Mouse (Mus musculus) embryonic fibroblast, embryonic 13.5 days (primary cell): ENCODE measurements around the gene Ubxn11. TPM values are rescaled to one million over a fixed set of nuclear protein-coding genes. Genes with fewer than 3 reads are reported as not detected.
A peak's percentile ranks its signal among the peaks of the same experiment; 100 is the strongest.

Experiments
- H3K27ac ChIP-seq: 2 replicates; pipeline ENCODE4 v1.5.1; 2012; ENCODE audit warnings: low read length, control low read depth, inconsistent platforms; ENCODE audit not compliant: insufficient read depth
- H3K4me1 ChIP-seq: 2 replicates; pipeline ENCODE4 v1.6.1; 2011; ENCODE audit warnings: low read length; ENCODE audit not compliant: control insufficient read depth, insufficient read depth
- H3K4me3 ChIP-seq: 2 replicates; pipeline ENCODE4 v1.5.1; 2011; ENCODE audit warnings: mild to moderate bottlenecking, control low read depth, low read length; ENCODE audit not compliant: insufficient read depth
- CTCF ChIP-seq: IDR thresholded peaks from 2 replicates; pipeline ENCODE4 v1.5.1; 2011; ENCODE audit warnings: mild to moderate bottlenecking, control low read depth, low read length, moderate library complexity, borderline replicate concordance; ENCODE audit not compliant: insufficient read depth
- POLR2A ChIP-seq: IDR thresholded peaks from 2 replicates; pipeline ENCODE4 v1.6.1; 2011; ENCODE audit warnings: low read depth, mild to moderate bottlenecking, control low read depth, low read length, moderate library complexity
- polyA plus RNA-seq: library from polyadenylated mRNA; stranded (reverse); fragments of >200 nt; gene quantifications from 2 replicates; pipeline ENCODE4 v1.2.4, GENCODE M21; 2011; ENCODE audit warnings: low read depth; ENCODE audit not compliant: missing spikeins, insufficient read length

The Ubxn11 gene
- polyA plus RNA-seq, 1 experiment, result 2.6 TPM

DNA sequence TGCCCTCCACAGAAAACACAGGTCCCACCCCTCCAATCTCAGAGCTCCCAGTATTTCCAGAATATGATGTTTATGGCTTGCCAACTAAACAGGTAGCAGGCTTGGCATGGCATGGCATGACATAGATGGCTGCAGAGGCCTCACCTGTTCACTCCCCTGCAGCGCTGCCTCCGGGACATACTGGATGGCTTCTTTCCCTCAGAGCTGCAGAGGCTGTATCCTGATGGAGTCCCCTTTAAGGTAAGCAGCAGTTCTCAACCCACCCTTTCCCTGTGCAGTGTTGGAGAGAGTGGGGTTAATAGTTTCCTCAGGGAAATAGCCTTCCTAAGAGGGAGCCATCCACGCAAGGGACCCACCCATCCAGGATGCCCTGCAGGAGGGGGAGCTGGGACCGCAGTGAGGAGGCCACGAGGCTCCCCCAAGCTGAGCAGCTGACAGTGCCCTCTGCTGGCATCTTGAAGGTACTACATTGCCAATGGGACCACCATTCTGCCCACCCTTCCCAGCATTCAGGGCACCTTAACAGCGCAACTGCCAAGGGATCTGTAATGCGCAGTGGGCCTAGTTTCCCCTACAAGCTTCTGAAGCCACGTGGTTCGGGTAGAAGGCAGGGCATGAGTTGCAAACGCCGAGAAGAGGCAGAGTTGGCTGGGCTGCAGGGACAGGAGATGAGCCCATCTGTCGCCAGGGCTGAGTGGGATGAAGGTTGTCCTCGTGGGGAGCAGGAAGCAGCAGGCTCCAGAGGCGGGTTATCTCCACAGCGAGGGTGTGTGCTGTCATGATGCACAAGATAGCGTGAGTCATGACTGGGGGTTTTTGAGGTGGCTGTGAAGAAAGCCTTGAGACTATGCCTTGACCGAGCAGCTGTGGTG, 21.5 kb downstream of the Ubxn11 start:
- H3K27ac ChIP-seq, result no peak overlapping the region
- no peaks in the 10 kb centered on the region for H3K4me1 ChIP-seq
- no peak for TF ChIP-seq POLR2A
- peak; percentile 90 for TF ChIP-seq CTCF

DNA sequence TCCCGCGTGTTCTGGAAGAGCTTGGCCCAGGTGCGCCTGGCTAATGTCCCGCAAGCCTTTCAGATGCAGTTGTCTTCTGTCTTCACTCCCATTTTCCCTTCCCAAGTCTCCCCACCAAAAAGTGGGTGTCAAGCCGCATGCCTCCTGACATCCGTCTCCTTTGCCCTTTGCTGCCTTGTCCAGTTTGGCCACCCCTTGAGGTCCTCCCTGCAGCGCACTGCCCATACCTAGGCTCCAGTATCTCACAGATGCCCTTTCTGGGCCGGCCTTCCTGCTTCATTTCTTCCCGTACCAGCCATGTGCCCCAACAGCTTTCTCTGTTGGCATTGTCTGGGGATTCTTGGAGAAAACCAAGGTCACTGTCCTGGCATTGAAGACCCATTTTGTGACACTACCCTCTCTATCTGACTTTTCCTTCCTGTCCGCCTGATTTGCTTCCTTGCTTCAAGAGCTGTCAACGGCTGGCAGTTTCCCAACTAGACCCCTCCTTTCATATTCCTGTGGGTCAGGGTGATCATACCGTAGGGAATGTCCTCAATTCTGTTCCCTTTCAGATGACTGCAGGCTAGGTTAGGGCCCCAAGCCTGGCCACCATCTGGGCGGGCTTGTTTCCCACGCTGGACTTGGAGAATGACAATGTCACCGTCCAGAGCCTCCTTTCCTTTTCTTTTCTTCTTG, 23.2 kb downstream of the Ubxn11 start:
- no peak; the same call in 1 of the 2 replicates for TF ChIP-seq POLR2A
- TF ChIP-seq CTCF, result no peak
- no peaks in the 10 kb centered on the region for H3K4me1 ChIP-seq

More for the DNA sequence above, 21.5 kb downstream of the Ubxn11 start:
- no peak overlapping the region for H3K4me3 ChIP-seq

DNA sequence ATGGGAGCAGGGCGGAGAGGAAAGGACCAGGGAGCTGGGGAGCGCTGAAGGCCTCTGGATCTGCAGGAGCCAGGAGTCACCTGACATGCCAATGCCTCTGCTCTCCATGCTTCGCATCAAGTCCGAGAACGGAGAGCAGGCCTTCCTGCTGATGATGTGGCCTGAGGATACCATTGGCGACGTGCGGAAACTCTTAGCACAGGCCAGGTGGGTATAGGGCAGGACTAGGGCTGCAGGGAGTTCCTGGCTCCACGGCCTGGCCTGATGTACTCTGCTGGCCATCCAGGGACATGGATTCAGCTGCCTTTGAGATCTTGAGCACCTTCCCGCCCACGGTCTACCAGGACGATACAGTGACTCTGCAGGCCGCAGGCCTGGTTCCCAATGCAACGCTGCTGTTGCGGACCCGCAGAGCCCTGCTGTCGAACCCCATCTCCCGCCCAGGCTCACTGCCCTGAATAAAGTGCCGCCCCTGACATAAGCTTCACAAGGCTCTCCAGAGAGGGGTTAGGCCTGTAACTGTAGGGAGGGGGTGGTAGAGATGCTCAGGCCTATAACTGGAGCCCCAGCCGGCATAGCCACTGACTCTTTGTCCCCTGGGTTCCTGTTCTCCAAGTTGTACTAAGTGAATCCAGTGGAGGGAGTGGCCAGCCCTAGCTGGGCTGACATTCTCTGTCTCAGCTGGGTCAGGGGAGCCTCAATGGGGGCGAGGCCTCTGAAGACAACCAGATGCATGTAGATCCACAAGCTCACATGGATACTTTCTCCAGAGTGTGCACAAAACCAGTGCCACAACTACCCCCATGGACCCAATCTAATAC, 24.1 kb downstream of the Ubxn11 start:
- Histone ChIP-seq H3K4me3 (no peak overlapping the region), H3K27ac (no peak overlapping the region), H3K4me1 (no peaks in the 10 kb centered on the region)
- TF ChIP-seq POLR2A, result no peak
- no peak for TF ChIP-seq CTCF

More for the DNA sequence above, 23.2 kb downstream of the Ubxn11 start:
- H3K4me3 ChIP-seq, result no peak overlapping the region
- H3K27ac ChIP-seq, result no peak overlapping the region

DNA sequence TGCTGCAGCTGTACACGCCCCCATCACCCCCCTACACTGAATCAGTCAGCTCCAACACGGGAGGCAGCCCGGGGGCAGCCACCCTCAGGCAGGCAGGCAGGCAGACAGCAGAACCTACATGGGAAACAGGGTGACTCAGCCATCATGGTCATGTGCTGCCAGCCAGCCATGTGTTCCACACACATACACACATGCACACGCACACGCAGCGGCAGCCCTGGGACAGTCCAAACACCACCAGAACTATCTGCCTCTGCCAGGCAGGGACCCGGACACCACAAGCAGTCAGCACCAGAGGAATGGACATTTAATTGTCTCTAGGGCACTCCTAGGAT, 24.7 kb downstream of the Ubxn11 start:
- TF ChIP-seq POLR2A (peak; percentile 39; the same call in 1 of the 2 replicates), CTCF (no peak)
- Histone ChIP-seq H3K4me3 (0 out of 2 replicates have a peak overlapping the region, but pooled peaks have one; percentile 62), H3K27ac (no peak overlapping the region), H3K4me1 (no peaks in the 10 kb centered on the region)

- Histone ChIP-seq H3K27ac (peak overlapping the region; percentile 29; the same call in 1 of the 2 replicates), H3K4me1 (peaks cover 2% of the 10 kb centered on the region; the same call in 1 of the 2 replicates), H3K4me3 (peak overlapping the region; percentile 62)
- TF ChIP-seq POLR2A, result no peak
- TF ChIP-seq CTCF, result no peak
Measured at GRCm38 (mm10) chr4:134127793-134128192, 25.4 kb downstream of the Ubxn11 start.

DNA sequence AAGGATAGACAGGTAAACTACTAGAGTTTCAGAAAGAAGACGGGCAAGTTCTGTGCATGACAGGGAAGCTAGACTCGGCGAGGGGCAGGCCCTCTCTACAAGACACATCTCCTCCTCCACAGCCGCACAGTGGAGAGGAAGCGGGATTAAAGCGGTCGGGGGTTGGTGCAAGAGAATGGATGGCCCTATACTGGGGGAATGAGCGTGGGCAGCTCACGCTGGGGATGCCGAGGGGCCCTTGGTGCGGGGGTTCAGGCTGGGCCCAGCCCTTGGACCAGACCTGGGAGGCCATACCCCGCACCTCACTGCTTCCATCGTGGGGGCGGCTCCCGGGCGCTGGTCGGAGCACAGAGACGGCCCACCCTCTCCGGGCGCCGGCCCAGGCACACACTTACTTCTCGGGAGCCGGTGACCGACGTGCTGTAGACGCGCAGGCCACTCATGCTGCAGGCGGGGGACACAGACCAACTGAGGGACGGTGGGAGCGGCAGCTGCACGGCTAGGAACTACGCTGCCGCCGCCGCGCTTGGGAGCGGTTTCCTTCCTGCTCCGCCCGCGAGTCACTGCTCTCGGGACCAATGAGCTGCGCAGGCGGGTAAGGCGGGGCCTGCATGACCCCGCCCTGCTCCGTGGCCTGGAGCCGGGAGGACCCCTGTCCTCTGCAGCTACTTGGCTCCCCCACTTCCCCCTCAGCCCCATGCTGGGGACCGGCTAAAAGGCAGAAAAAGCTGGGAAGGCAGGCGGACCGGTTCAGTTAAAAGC, 26.0 kb downstream of the Ubxn11 start, which contains the start of gene Sh3bgrl3:
Gene Sh3bgrl3, minus strand, starts transcription at position 569 of the 762 bp plus-strand sequence.
- peaks cover 2% of the 10 kb centered on the region; the same call in 1 of the 2 replicates for H3K4me1 ChIP-seq
- TF ChIP-seq CTCF (no peak), POLR2A (peak; percentile 96)
- peak within 1 kb of the TSS; percentile 62 for H3K4me3 ChIP-seq
- H3K27ac ChIP-seq, result peak within 1 kb of the TSS; percentile 29; the same call in 1 of the 2 replicates

- no peak for TF ChIP-seq POLR2A
- TF ChIP-seq CTCF, result no peak
- no peak overlapping the region for H3K27ac ChIP-seq
- peak overlapping the region; percentile 62 for H3K4me3 ChIP-seq
- peaks cover 2% of the 10 kb centered on the region; the same call in 1 of the 2 replicates for H3K4me1 ChIP-seq
Measured at GRCm38 (mm10) chr4:134128983-134129362, 26.6 kb downstream of the Ubxn11 start.

DNA sequence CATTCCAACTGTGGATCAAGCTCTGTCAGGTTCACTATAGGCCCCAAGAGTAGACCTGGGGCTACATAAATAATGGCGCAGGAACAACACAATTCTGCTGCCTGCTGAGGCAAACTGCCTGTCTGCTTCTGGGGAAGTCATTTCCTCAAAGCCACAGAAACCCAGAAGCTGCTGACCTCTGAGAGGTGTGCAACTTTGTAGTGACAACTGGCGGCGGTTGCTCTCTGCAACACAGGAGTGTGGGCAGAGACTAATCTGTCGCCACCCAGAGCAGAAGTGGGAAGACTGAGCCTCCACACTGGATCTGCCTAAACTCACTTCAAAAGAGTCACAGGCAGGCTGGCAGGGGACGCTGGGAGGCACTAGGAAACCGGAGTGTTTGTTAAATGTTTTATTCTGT, 27.1 kb downstream of the Ubxn11 start:
- Histone ChIP-seq H3K4me3 (no peak overlapping the region), H3K4me1 (peaks cover 2% of the 10 kb centered on the region; the same call in 1 of the 2 replicates), H3K27ac (no peak overlapping the region)
- no peak for TF ChIP-seq CTCF
- TF ChIP-seq POLR2A, result no peak
